13 mouse cellular contexts compared by ENCODE assay signal in the genomic region with DNA sequence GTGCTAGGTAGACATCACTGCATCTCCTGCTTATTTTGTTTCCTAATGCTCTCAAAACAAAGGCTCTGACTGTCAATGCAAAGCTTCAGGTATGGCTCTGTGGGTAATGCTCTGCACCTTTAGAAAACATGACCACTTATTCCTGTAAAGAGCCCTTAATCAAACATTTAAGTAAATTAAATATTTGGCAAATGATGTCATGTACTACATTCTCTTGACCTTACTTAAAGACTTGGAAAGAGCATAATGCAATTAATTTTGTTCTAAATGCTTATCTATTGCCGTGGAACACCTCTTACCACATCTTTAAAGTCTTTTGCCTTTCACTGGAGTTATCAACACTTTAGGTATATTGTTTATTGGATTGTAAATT.
"Had no signal": no experiment of that assay in that cellular context is flagged by ENCODE, and none has a peak within 500 bp of the region (broad histone marks: within the 10 kb centered on the region; RNA-seq: fewer than 3 reads in every experiment).

No protein-coding gene starts in this region.

- H3K27ac ChIP-seq: kidney, embryonic 15.5 days; left cerebral cortex, adult 2 months; limb, embryonic 10.5 days; liver, embryonic 15.5 days; neural tube, embryonic 15.5 days had no signal

- DNase-seq: kidney, postnatal 25 days; midbrain, embryonic 14.5 days; right cerebral cortex, adult 18-20 months; thymus, adult 2 months; thymus, postnatal 25 days had no signal

- H3K36me3 ChIP-seq: kidney, embryonic 15.5 days; limb, embryonic 10.5 days; liver, embryonic 15.5 days; neural tube, embryonic 15.5 days had no signal

- H3K9me3 ChIP-seq: kidney, embryonic 15.5 days; limb, embryonic 10.5 days; liver, embryonic 15.5 days; neural tube, embryonic 15.5 days had no signal

- H3K9ac ChIP-seq: kidney, embryonic 15.5 days; liver, embryonic 15.5 days; neural tube, embryonic 15.5 days had no signal

- H3K27me3 ChIP-seq: kidney, embryonic 15.5 days; liver, embryonic 15.5 days; neural tube, embryonic 15.5 days had no signal

- H3K4me2 ChIP-seq: kidney, embryonic 15.5 days; liver, embryonic 11.5 days; liver, embryonic 15.5 days; neural tube, embryonic 15.5 days had no signal

- H3K4me3 ChIP-seq: kidney, embryonic 15.5 days; left cerebral cortex, adult 2 months; limb, embryonic 10.5 days; liver, embryonic 15.5 days; myocyte; neural tube, embryonic 15.5 days had no signal

- ATAC-seq: intestine, embryonic 16.5 days had no signal

- H3K4me1 ChIP-seq: kidney, embryonic 15.5 days; limb, embryonic 10.5 days; liver, embryonic 15.5 days; neural tube, embryonic 15.5 days had no signal
